Mouse (Mus musculus) adrenal gland, adult 8-10 months (tissue): ENCODE data around the gene Sh2d7. TPM values are rescaled to one million over a fixed set of nuclear protein-coding genes. Genes with fewer than 3 reads are reported as not detected.

Source experiments
- DNase-seq: peaks from one replicate; pipeline ENCODE4 v3.0.0; 2022
- total RNA-seq, 4 experiments: library from RNA; stranded (reverse); gene quantifications; 2 replicates each; pipeline ENCODE4 v1.2.4; 2022

The Sh2d7 gene
- total RNA-seq = not detected

- no peak for DNase-seq
These were observed at the start of gene Sh2d7 for GRCm38 (mm10) chr9:54538684-54539083. Gene Sh2d7 (plus strand): TSS chr9:54538984.

DNA sequence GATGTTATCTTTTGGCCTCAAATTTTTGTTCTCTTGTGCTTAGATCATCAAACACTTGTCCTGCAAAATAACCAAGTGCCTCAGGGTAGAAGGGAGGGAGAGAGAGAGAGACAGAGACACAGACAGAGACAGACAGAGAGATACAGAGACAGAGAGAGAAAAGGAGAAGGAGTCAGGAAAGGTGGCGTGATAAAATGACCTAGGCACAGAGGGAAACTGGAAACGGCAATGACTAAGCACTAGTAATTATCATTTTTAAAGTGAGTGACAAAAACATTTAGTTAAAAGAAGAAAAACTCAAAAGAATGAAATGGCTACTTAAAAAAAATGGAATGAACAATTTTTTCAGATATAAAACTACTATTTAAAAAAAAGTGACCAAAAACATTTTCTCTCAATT, 49.2 kb upstream of the Sh2d7 start:
- DNase-seq = no peak

GRCm38 (mm10) chr9:54490431-54490830, 48.4 kb upstream of the Sh2d7 start:
- DNase-seq = no peak

GRCm38 (mm10) chr9:54499291-54499690, 39.5 kb upstream of the Sh2d7 start:
- DNase-seq = no peak

- no peak for DNase-seq
These were observed 39.0 kb upstream of the Sh2d7 start for GRCm38 (mm10) chr9:54499791-54500190.

GRCm38 (mm10) chr9:54500832-54501452, 37.8 kb upstream of the Sh2d7 start:
- DNase-seq = peak; percentile 20

GRCm38 (mm10) chr9:54501453-54502110, 37.2 kb upstream of the Sh2d7 start, which contains the start of gene Dmxl2:
Gene Dmxl2 (minus strand): TSS chr9:54501626.
- DNase-seq = peak; percentile 89

- no peak for DNase-seq
These were observed 36.7 kb upstream of the Sh2d7 start for GRCm38 (mm10) chr9:54502111-54502495.

DNA sequence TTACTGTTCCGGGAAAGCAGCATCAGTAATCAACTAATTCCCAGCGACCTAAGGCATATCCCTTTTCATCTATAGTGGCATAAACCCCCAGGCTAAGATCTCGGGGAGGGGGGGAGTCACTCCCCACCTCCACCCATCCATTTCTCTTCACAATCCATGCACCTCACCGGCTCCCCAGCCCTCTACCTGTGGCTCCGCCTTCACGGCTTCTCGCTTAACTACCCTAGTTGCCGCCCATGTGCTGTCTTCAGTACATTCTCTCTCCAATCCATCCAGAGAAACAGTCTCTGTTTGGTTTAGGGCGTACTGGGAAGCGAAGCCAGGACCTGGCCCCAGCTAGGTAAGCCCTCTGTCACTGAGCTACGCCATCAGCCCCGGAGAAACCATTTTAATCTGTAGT, 35.9 kb upstream of the Sh2d7 start:
- no peak for DNase-seq

DNA sequence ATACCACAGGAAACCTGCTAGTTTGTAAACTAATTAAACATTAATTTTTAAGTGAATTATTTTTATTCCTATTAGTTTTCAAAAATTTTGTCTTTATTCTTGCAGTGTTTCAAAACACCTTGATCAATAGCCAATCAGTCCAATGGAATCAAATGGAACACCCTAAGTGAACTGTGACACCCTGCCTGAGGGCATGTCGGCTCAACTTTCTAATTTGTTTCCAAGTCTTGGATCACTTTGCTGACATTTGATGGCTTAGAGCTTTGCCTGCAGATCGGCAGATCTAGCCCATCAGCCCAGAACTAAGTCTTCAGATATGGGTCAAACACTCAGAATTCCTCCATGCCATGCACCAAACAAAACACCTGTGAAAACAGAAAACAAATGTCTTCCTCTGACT, 22.8 kb upstream of the Sh2d7 start:
- no peak for DNase-seq

GRCm38 (mm10) chr9:54518921-54519320, 19.9 kb upstream of the Sh2d7 start:
- no peak for DNase-seq

DNA sequence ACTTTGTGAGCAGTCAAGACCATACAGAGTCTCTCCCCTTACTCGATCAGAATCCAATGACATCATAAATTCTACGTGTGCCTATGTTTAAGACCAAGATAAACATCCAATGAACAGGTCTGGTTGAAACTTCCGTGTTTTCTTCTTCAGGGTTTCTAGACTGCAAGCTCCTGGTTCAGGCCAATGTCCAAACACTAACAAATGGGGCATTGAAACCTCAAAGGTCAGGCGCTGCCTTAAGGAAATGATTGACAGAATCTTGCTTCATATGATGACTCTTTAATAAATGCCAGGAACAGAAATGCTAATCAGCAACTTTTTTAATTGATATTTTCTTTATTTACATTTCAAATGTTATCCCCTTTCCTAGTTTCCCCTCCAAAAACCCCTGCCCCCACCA, 18.5 kb upstream of the Sh2d7 start:
- DNase-seq = no peak

- no peak for DNase-seq
These were observed 11.1 kb upstream of the Sh2d7 start for GRCm38 (mm10) chr9:54527694-54528093.

DNA sequence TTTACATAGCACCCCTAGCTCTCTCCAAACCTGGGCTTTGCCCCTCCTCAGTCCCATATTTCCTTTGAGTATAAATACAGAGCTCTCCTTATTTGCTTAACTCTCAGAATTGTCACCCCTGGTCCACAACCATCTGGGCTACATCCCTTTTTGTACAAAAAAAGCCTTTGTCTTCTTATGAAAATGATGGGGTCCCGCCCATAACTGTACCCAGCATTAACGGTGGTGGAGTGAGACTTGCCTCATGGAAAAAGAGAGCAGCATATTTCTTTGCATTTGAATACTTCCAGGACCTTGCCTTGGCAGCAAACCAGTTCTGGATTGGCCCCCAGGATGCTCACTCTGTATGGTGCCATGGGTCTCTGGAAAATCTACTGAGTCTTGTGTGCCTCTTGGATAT, 8.8 kb upstream of the Sh2d7 start:
- DNase-seq = no peak

GRCm38 (mm10) chr9:54530836-54531235, 7.9 kb upstream of the Sh2d7 start:
- DNase-seq = no peak

DNA sequence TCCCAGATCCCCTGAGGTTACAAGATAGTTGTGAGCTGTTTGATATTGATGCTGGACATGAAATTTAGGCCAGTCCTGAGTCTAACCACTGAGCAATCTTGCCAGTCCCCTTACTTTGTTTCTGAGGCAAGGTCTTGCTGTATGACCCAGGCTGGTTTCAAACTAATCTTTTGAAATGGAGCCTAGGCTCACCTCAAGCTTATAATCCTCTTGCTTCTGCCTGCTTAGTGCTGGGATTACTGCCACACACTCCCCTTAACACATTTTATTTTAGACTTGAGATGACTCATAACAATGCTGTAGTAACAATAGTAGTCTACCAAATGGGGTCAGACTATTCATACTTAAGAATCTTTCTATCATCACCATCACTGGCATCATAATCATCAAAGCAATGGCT, 7.4 kb upstream of the Sh2d7 start:
- no peak for DNase-seq

- DNase-seq = no peak
These were observed 5.9 kb upstream of the Sh2d7 start for GRCm38 (mm10) chr9:54532926-54533325.

GRCm38 (mm10) chr9:54533975-54534374, 4.8 kb upstream of the Sh2d7 start:
- no peak for DNase-seq

GRCm38 (mm10) chr9:54536236-54536635, 2.5 kb upstream of the Sh2d7 start:
- no peak for DNase-seq

DNA sequence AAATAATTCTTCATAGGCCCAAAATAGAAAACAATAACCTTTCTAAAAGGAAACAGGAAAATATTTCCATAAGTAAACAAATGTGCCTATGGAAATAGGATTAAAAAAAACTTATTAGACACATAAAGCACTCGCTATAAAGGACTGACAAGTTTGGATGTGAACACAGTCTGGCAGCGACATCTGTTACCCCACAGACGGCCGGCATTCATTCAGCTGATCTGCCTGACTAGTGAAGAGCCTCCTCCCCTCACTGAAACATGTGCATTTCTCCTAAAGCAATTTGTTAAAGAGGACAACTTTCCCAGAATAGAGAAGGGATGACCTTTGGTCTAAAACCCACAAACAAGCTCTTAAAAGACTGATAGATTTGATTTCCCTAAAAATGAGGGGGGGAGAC, 1.8 kb upstream of the Sh2d7 start:
- no peak for DNase-seq

- DNase-seq = no peak
These were observed 1.3 kb upstream of the Sh2d7 start for GRCm38 (mm10) chr9:54537480-54537879.

GRCm38 (mm10) chr9:54538244-54538643, 540 bp upstream of the Sh2d7 start:
- DNase-seq = no peak

GRCm38 (mm10) chr9:54540801-54541200, 2.0 kb downstream of the Sh2d7 start:
- no peak for DNase-seq

DNA sequence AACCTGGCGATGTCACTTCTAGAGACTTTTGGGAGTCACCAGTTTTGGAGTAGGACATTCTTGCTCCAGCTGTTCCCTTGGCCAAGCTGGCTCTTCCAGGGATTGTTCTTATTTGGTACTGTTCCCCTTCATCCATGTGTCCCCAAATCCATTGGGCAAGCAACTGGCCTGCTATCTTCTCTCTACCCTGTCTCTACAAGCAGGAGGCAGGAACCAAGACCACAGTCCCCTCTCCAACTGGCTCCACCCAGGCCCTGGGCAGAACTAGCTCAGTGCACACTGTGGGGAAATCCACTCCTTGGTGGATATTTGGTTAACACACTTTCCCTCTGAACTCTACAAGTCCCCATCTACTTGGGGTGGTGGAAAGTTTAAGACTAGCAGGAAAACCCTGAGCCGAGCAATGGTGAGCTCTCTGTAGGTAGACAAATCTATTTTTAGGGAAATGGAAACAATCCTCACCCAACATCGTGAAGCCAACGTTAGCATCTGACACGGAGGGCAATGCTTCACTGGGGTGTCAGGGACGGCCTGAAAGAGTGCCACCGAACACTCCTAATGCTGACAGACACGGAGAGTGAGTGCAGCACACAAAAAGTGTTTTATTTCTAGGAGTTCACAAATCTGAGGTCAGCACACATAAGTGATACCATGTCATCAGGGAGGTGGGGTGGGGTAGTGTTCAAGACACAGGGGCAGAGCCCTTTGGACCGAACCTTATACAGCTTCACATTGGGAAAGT, 5.6 kb downstream of the Sh2d7 start:
- DNase-seq = no peak
